Mouse (Mus musculus): ENCODE measurements at regions not wholly inside any gene's neighbourhood (a gene's known extent, or its start where the extent isn't known, plus 50 kb on each side); places are given as distances from the start of the nearest gene placed in this dataset.
A peak's percentile ranks its signal among the peaks of the same experiment; 100 is the strongest.

- DNase-seq (ENCODE audit: low read depth) = peak; percentile 21
- TF ChIP-seq POLR2A (IDR thresholded peaks at IDR 0.05; ENCODE audit: borderline replicate concordance, extremely low read depth, insufficient read depth, insufficient read length, poor library complexity, severe bottlenecking) (no peak), CTCF (IDR thresholded peaks at IDR 0.05; ENCODE audit: borderline replicate concordance, extremely low read depth, insufficient read depth, insufficient read length) (no peak)
These were observed 750.0 kb downstream of the Serpinb8 start for GRCm38 (mm10) chr1:108339827-108340226.

DNA sequence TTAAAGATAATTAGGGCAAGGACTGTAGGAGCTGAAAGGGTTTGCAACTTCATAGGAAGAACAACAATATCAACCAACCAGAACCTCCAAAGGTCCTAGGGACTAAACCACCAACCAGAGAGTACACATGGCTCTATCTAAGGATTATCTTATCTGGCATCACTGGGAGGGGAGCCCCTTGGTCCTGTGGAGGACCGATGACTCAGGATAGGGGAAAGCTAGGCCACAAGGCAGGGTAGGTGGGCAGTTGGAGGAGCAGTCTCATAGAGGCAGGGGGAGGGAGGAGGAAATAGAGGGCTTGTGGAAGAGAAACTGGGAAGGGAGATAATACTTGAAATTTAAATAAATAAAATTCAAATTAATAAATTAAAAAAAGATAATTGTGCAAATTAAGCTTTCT is 751.5 kb downstream of the Serpinb8 start:
- no peak for DNase-seq (ENCODE audit: low read depth)
- TF ChIP-seq CTCF (IDR thresholded peaks at IDR 0.05; ENCODE audit: borderline replicate concordance, extremely low read depth, insufficient read depth, insufficient read length) = no peak

- peak; percentile 24 for DNase-seq (ENCODE audit: low read depth)
- TF ChIP-seq POLR2A (IDR thresholded peaks at IDR 0.05; ENCODE audit: borderline replicate concordance, extremely low read depth, insufficient read depth, insufficient read length, poor library complexity, severe bottlenecking) = no peak
- TF ChIP-seq CTCF (IDR thresholded peaks at IDR 0.05; ENCODE audit: borderline replicate concordance, extremely low read depth, insufficient read depth, insufficient read length) = no peak
These were observed 774.0 kb downstream of the Serpinb8 start for GRCm38 (mm10) chr1:108363788-108364187.

DNA sequence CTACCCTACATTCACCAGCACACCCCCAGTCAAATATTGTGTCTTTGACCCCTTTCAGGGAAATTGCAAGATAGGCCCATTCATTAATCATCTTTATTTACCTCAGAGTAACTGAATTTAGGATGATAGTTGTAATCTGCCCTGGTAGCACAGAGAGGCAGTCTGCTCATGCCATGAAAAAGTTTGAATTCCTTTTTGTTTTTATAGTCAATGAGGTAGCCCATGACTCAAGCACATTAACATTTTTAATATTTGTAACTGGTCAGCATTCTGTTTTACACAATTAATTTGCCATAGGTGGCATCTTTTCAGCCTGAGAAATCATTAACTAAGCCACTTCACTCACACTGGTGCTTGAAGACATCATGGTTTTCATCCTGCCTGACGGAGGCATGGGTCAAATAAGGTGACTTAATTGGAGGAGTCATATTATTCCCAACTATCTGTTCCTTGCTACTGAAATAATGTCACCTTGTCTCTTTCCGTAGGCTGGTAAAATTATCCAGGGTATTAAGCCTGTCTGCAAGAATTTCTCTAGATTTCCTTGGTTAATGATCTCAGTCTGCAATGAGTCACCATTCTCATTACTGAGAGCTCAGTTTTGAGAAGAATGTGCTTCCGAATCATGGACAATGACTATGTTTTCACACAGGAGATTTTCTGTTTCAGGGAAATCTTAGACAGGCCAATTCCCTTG is 780.2 kb downstream of the Serpinb8 start:
- TF ChIP-seq POLR2A (IDR thresholded peaks at IDR 0.05; ENCODE audit: borderline replicate concordance, extremely low read depth, insufficient read depth, insufficient read length, poor library complexity, severe bottlenecking) (no peak), CTCF (IDR thresholded peaks at IDR 0.05; ENCODE audit: borderline replicate concordance, extremely low read depth, insufficient read depth, insufficient read length) (no peak)
- DNase-seq (ENCODE audit: low read depth) = no peak

DNA sequence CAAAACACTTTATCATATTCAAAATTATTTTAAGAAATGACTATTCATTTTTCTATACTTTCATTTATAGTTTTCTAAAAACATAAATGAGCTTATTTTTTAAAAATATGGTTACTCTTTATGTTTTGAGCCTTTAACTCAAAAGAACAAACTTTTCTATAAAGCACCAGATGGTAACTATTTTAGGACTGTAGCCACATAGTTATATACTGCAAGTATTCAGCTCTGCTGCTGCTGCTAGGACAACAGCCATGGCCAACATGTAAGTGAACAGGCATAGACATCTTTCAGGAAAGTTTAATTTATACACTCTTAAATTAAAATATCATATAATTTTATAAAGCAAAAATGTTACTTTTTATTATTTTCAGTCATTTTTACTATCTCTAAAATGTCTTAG is 800.1 kb downstream of the Serpinb8 start:
- DNase-seq (ENCODE audit: low read depth) = no peak
- no peak for TF ChIP-seq POLR2A (IDR thresholded peaks at IDR 0.05; ENCODE audit: borderline replicate concordance, extremely low read depth, insufficient read depth, insufficient read length, poor library complexity, severe bottlenecking)
- no peak for TF ChIP-seq CTCF (IDR thresholded peaks at IDR 0.05; ENCODE audit: borderline replicate concordance, extremely low read depth, insufficient read depth, insufficient read length)

- TF ChIP-seq CTCF (IDR thresholded peaks at IDR 0.05; ENCODE audit: borderline replicate concordance, extremely low read depth, insufficient read depth, insufficient read length) (no peak), POLR2A (IDR thresholded peaks at IDR 0.05; ENCODE audit: borderline replicate concordance, extremely low read depth, insufficient read depth, insufficient read length, poor library complexity, severe bottlenecking) (no peak)
- DNase-seq (ENCODE audit: low read depth) = no peak
These were observed 800.7 kb downstream of the Serpinb8 start for GRCm38 (mm10) chr1:108390497-108390896.

DNA sequence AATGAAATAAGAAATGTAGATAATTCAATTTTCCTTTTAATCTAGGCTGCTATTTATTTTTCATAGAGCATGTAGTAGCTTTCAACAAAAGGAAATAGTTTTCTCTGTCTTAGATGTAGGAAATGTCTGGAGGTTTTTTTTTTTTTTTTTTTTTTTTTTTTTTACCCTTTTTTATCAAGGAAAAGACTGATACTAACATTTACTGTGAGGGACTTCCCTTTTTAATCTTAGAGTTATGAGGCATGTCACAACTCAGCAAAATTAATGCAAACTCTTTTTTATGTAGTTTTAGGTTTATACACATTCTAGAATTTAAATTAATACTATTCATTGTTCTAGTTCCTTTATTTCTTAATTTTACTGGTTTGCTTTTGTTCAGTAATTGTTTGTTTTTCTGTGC is 850.0 kb downstream of the Serpinb8 start:
- no peak for DNase-seq (ENCODE audit: low read depth)
- TF ChIP-seq POLR2A (IDR thresholded peaks at IDR 0.05; ENCODE audit: borderline replicate concordance, extremely low read depth, insufficient read depth, insufficient read length, poor library complexity, severe bottlenecking) (no peak), CTCF (IDR thresholded peaks at IDR 0.05; ENCODE audit: borderline replicate concordance, extremely low read depth, insufficient read depth, insufficient read length) (no peak)

DNA sequence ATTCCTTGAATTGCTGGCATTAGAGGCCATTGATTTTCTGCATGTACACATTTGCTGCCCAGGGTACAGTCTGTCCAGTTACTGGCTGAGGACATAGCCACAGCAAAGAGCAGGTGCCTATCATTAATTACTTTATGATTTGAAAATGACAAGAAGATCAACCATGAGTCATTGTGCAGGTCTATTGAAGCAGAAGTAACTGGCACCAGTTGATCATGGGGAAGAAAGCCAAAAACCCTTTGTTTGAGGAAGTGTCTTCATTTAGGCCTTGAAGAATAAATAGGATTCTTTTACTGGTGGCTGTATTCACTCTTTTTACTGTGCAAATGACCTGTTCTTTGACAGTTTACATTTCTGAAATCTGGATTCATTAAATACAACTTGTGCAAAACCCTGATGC is 863.0 kb downstream of the Serpinb8 start:
- TF ChIP-seq POLR2A (IDR thresholded peaks at IDR 0.05; ENCODE audit: borderline replicate concordance, extremely low read depth, insufficient read depth, insufficient read length, poor library complexity, severe bottlenecking) (no peak), CTCF (IDR thresholded peaks at IDR 0.05; ENCODE audit: borderline replicate concordance, extremely low read depth, insufficient read depth, insufficient read length) (no peak)
- peak; percentile 24 for DNase-seq (ENCODE audit: low read depth)

- TF ChIP-seq POLR2A (IDR thresholded peaks at IDR 0.05; ENCODE audit: borderline replicate concordance, extremely low read depth, insufficient read depth, insufficient read length, poor library complexity, severe bottlenecking) = no peak
- no peak for TF ChIP-seq CTCF (IDR thresholded peaks at IDR 0.05; ENCODE audit: borderline replicate concordance, extremely low read depth, insufficient read depth, insufficient read length)
- DNase-seq (ENCODE audit: low read depth) = no peak
These were observed 882.2 kb downstream of the Serpinb8 start for GRCm38 (mm10) chr1:108472031-108472430.

- no peak for DNase-seq (ENCODE audit: low read depth)
- TF ChIP-seq POLR2A (IDR thresholded peaks at IDR 0.05; ENCODE audit: borderline replicate concordance, extremely low read depth, insufficient read depth, insufficient read length, poor library complexity, severe bottlenecking) = no peak
- TF ChIP-seq CTCF (IDR thresholded peaks at IDR 0.05; ENCODE audit: borderline replicate concordance, extremely low read depth, insufficient read depth, insufficient read length) = no peak
These were observed 909.0 kb downstream of the Serpinb8 start for GRCm38 (mm10) chr1:108498854-108499253.

DNA sequence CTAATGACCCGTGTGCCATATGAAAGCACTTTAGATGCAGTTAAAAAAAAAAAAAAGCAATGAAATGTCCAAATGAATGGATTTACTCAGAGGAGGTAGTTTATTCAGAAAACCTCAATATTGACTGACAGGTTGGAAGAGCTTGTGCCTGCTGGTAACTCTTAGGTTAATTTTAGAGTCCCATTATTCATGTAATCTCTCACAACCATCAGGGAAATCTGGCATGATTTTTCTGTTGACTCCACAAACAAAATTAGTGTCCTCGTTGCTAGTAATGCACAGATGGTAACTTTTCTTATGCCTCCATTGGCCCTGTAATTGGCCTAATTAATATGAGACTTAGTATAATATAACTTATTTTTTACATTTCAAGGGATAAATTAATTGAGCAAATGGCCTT is 937.6 kb downstream of the Serpinb8 start:
- no peak for TF ChIP-seq CTCF (IDR thresholded peaks at IDR 0.05; ENCODE audit: borderline replicate concordance, extremely low read depth, insufficient read depth, insufficient read length)
- TF ChIP-seq POLR2A (IDR thresholded peaks at IDR 0.05; ENCODE audit: borderline replicate concordance, extremely low read depth, insufficient read depth, insufficient read length, poor library complexity, severe bottlenecking) = no peak
- peak; percentile 82 for DNase-seq (ENCODE audit: low read depth)

DNA sequence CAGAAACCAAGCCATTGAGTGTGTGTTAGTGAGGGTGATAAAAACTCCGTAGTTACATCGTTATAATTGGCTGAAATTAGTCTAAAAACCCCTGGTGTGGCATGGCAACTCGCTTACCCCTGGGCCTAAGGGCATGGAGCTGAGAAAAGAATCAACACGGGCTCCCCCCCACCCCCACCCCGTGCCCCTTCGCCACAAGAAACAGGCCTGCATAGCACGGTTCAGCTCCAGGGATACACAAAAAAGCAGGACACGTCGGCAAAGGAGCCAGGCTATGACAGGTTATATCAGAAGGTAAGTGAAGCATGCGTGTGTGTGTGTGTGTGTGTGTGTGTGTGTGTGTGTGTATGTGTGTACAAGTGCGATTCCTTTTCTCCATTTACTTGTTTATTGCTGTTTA is 948.4 kb downstream of the Serpinb8 start:
- no peak for DNase-seq (ENCODE audit: low read depth)
- TF ChIP-seq POLR2A (IDR thresholded peaks at IDR 0.05; ENCODE audit: borderline replicate concordance, extremely low read depth, insufficient read depth, insufficient read length, poor library complexity, severe bottlenecking) (no peak), CTCF (IDR thresholded peaks at IDR 0.05; ENCODE audit: borderline replicate concordance, extremely low read depth, insufficient read depth, insufficient read length) (no peak)

Data from brain, embryonic 14.5 days (tissue).